Mouse (Mus musculus) cortical plate, adult 2 months (tissue): ENCODE data around the gene 3110082I17Rik.

Experiments
- CTCF ChIP-seq: fragments of 200-500 bp; IDR thresholded peaks from 2 replicates; pipeline ENCODE4 v1.5.1; 2011; ENCODE audit warnings: mild to moderate bottlenecking, control low read depth, low read length; ENCODE audit not compliant: insufficient read depth; ENCODE audit errors: extremely low read depth
- POLR2A ChIP-seq: fragments of 200-500 bp; IDR thresholded peaks from 2 replicates; pipeline ENCODE4 v1.6.1; 2011; ENCODE audit warnings: mild to moderate bottlenecking, low read length, control low read depth; ENCODE audit not compliant: insufficient read depth; ENCODE audit errors: extremely low read depth

DNA sequence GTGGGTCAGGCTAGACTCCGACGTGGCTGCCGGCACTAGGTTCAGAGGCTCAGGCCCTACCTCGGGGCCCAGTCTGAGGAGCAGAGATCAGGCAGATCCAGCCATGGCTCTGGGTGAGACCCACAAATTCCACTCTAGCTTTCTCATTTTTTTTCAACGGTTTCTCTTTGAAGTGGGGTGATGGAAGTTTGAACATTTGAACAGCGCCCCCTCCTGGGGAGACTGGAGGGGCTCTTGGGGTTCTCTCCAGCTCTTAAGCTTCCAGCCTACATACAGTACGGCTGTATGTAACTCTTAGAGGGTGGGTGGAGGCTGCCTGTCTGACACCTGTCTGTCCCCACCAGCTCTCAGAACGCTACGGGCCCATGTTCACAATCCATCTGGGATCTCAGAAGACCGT, 106.8 kb downstream of the 3110082I17Rik start:
- TF ChIP-seq POLR2A (no peak), CTCF (no peak)
